Mouse (Mus musculus) heart, postnatal 0 days (tissue): Measurements from ENCODE around the gene Anxa11.

Source experiments
- CTCF ChIP-seq: IDR thresholded peaks from 2 replicates; pipeline ENCODE4 v1.5.1; 2016; ENCODE audit warnings: antibody characterized with exemption, control low read depth, low read depth
- EP300 ChIP-seq: IDR thresholded peaks from 2 replicates; pipeline ENCODE4 v1.6.1; 2016; ENCODE audit warnings: antibody characterized with exemption, low read depth

DNA sequence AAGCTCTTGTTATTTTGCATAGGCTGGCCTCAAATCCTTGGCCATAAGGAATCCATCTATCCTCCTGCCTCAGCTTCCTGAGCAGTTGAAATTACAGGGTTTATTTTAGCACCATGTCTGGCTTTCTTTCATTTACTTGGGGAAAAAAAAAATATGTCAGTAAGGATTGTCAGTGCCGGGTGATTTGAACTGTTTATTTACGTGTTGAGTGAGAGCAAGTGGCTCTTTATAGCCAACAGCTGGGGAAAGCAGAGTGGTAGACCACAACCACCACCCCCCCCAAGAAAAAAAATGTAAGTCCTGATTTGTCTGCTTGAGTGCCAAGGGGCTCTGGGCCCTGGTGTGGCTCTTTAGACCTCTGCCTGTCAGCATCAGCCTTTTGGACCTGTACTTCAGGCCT is 21.8 kb downstream of the Anxa11 start:
- TF ChIP-seq CTCF (no peak), EP300 (no peak)
